Mouse (Mus musculus) left cerebral cortex, adult 8-10 months (tissue): Measurements from ENCODE around the gene Fam198a. TPM values are rescaled to one million over a fixed set of nuclear protein-coding genes. Genes with fewer than 3 reads are reported as not detected.
A peak's percentile ranks its signal among the peaks of the same experiment; 100 is the strongest.

ENCODE experiments used
- DNase-seq, 2 experiments: peaks; one replicate each; pipeline ENCODE4 v3.0.0; 2022; ENCODE audit warnings: low spot score in 2 of 2
- total RNA-seq, 4 experiments: library from RNA; stranded (reverse); gene quantifications; 2 replicates each; pipeline ENCODE4 v1.2.4; 2022

Fam198a gene
- total RNA-seq: 1 to 10 TPM; 5.1 to 6.9 (median 6.5) TPM

GRCm38 (mm10) chr9:121950418-121951113, at the start of gene Fam198a:
Fam198a (plus strand) TSS chr9:121950988.
- DNase-seq: no peak

GRCm38 (mm10) chr9:121901710-121902700, 48.8 kb upstream of the Fam198a start:
- DNase-seq: no peak

- DNase-seq: no peak
Observed at GRCm38 (mm10) chr9:121903476-121904305, 47.1 kb upstream of the Fam198a start.

GRCm38 (mm10) chr9:121904319-121904718, 46.5 kb upstream of the Fam198a start:
- DNase-seq: no peak

GRCm38 (mm10) chr9:121904946-121905345, 45.8 kb upstream of the Fam198a start:
- DNase-seq: no peak

GRCm38 (mm10) chr9:121905556-121906185, 45.1 kb upstream of the Fam198a start:
- DNase-seq: peak; percentile 25 to 45

- DNase-seq: no peak
Observed at GRCm38 (mm10) chr9:121906456-121906855, 44.3 kb upstream of the Fam198a start.

GRCm38 (mm10) chr9:121907356-121908070, 43.3 kb upstream of the Fam198a start:
- no peak for DNase-seq

- no peak for DNase-seq
Observed at GRCm38 (mm10) chr9:121908321-121908720, 42.5 kb upstream of the Fam198a start.

- no peak for DNase-seq
Observed at GRCm38 (mm10) chr9:121909635-121910034, 41.2 kb upstream of the Fam198a start.

- no peak for DNase-seq
Observed at GRCm38 (mm10) chr9:121911196-121911595, 39.6 kb upstream of the Fam198a start.

GRCm38 (mm10) chr9:121912786-121913185, 38.0 kb upstream of the Fam198a start:
- no peak for DNase-seq

GRCm38 (mm10) chr9:121914226-121914757, 36.5 kb upstream of the Fam198a start:
- DNase-seq: no peak

- DNase-seq: no peak
Observed at GRCm38 (mm10) chr9:121915056-121915455, 35.7 kb upstream of the Fam198a start.

GRCm38 (mm10) chr9:121916102-121916501, 34.7 kb upstream of the Fam198a start, which contains the start of gene Cyp8b1:
Cyp8b1 (minus strand) TSS chr9:121916305.
- DNase-seq: no peak

- no peak for DNase-seq
Observed at GRCm38 (mm10) chr9:121919027-121919501, 31.7 kb upstream of the Fam198a start.

- no peak for DNase-seq
Observed at GRCm38 (mm10) chr9:121923443-121923842, 27.3 kb upstream of the Fam198a start.

GRCm38 (mm10) chr9:121923906-121924305, 26.9 kb upstream of the Fam198a start:
- DNase-seq: no peak

GRCm38 (mm10) chr9:121924901-121925560, 25.8 kb upstream of the Fam198a start:
- DNase-seq: no peak
